Mouse (Mus musculus) erythroblast, adult 5-6 weeks (primary cell): Measurements from ENCODE around the gene 5330417H12Rik. TPM values are rescaled to one million over a fixed set of nuclear protein-coding genes. Genes with fewer than 3 reads are reported as not detected.

Experiments
- ATAC-seq: replicated peaks from 2 replicates; pipeline ENCODE4 v1.8.0; 2016; ENCODE audit warnings: moderate number of reproducible peaks, mild to moderate bottlenecking, moderate TSS enrichment, inconsistent platforms; ENCODE audit not compliant: poor library complexity, low FRiP score, severe bottlenecking
- total RNA-seq, 2 experiments: library from RNA; stranded (forward) in 1 of 2; stranded (reverse) in 1 of 2; fragments of 150-400 nt in 1 of 2; fragments of 200-764, 138-1000 nt in 1 of 2; gene quantifications; 2 replicates each; pipeline versions ENCODE4 v1.2.3 to v1.2.4; 2015 to 2017; ENCODE audit warnings: low replicate concordance in 2 of 2

Gene 5330417H12Rik
- total RNA-seq, 2 experiments from 2014 or later: not detected

DNA sequence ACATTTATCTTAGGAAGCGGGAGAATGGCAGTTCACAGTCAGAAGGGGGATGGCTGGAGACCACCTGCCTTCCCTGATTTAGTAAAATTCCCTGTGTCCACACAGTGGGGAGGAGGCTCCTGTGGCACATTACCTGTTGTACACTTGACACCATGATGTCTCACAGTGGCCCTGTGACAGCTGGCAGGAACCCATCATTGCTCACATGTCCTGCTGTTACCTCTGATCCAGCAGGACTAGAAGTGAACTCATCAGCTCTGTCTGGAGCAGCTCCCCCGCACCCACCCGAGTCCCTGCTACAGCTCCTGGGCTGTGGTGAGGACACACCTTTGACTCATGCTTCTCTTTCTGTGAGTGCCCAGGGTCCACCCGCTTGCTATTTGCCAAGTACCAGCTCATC, 8.2 kb upstream of the 5330417H12Rik start:
- no peak for ATAC-seq

GRCm38 (mm10) chr7:107628383-107628782, 3.4 kb upstream of the 5330417H12Rik start:
- no peak for ATAC-seq

GRCm38 (mm10) chr7:107625781-107626180, 820 bp upstream of the 5330417H12Rik start:
- ATAC-seq: no peak

- no peak for ATAC-seq
These were observed 529 bp downstream of the 5330417H12Rik start for GRCm38 (mm10) chr7:107624432-107624831.

- ATAC-seq: no peak
These were observed 4.8 kb downstream of the 5330417H12Rik start for GRCm38 (mm10) chr7:107620137-107620536.

DNA sequence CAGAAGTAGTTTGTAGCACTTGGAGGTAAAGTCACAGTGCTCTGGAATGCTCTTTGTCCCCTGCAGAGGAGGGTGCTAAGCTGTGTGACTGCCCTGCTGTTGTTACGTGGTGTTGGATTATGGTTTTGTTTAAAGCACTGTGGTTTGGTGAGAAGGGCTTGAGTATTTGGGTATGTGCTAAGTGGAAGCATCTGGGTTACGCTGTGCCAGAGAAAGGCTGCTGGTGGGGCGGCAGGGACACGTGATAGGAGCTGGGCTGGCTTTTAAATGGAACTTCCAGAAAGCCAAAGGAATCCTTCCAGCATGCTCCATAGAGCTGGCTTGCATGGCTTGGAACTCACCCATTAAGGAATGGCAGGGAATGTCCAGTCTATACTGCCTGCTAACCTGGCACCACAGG, 5.7 kb downstream of the 5330417H12Rik start:
- no peak for ATAC-seq

DNA sequence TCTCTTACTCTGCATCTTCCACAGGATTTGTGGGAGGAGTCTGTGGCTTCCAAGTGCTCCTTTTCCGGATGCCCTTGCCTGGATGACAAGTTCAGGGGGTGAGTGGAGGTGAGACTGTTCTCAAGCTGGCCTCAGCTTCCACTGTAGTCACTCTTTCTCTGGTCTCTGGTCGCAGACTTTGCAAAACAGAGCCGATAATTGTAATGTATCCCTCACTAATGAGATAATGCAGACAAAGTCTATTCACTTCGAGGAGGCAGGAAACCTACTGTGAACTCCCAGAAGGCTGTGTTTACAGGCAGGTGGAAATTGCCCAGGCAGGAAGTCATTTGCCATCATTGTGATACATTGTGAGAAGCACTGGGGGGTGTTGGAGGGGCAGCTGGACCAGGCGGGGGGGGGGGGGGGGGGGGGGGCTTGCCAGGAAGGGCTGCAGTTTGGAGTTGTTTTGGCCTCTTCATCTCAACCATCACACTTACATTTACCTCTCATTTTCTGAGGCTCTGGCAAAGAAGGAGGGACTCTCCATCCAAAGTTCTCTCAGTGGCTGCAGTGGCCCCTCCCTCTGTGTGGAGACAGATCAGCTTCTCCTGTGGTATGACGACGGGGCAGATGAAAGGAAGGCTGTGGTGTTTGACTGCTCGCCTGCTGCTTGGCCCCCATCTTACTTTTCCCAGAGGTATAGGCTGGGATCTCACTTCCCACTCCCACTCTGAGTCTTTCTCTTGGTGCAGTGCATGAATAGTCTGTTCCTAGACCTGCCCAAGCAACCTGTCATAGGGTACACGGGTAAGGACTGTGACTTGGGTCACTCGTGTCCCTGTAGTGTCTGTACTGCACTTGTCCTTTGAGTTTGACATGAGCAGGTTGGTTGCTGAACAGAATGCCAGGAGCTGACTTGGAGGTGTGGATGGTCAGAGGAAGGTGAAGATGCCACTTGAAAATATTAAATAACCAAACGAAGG, 6.7 kb downstream of the 5330417H12Rik start:
- no peak for ATAC-seq

DNA sequence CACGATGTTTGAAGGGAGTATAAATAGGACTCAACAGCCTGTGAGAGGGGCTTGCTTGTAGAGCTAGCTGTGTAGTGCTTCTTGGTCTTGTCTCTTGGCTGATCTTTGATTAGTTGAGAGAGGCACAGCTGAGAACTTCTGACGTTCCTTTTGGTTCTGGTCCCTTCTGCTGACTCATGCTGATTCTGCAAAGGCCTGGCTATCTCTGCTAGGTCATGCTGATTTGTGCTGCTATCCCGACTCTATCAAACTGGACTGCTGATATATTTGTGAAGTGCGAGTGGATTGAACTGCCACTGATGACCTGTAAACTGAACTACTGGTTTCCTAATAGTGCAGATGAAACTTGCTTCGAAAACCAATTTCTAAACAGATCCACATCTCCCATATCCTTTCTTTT, 14.1 kb downstream of the 5330417H12Rik start:
- ATAC-seq: no peak

- ATAC-seq: no peak
These were observed 15.2 kb downstream of the 5330417H12Rik start for GRCm38 (mm10) chr7:107609622-107610255.

DNA sequence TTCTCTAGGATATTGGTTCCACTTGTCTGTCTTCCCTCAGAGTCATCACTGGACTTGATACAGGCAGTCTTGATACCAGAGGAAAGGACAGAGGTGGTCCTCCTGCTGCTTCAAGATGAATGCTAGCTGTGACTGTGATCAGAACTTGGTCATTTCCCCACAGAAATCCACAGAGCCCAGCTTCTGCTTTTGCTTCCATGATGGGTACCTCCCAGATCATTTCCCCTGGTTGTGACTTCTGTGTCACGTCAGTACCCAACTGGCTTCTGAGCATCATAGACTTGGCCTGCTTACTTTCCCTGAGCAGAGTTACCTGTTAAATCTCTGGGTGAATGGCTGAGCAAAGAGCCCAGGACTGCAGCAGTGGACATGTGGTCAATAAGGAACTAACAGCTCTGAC, 17.2 kb downstream of the 5330417H12Rik start:
- ATAC-seq: no peak

- ATAC-seq: no peak
These were observed 22.0 kb downstream of the 5330417H12Rik start for GRCm38 (mm10) chr7:107602913-107603312.

GRCm38 (mm10) chr7:107602505-107602904, 22.5 kb downstream of the 5330417H12Rik start:
- ATAC-seq: no peak

GRCm38 (mm10) chr7:107600651-107601050, 24.3 kb downstream of the 5330417H12Rik start:
- no peak for ATAC-seq

DNA sequence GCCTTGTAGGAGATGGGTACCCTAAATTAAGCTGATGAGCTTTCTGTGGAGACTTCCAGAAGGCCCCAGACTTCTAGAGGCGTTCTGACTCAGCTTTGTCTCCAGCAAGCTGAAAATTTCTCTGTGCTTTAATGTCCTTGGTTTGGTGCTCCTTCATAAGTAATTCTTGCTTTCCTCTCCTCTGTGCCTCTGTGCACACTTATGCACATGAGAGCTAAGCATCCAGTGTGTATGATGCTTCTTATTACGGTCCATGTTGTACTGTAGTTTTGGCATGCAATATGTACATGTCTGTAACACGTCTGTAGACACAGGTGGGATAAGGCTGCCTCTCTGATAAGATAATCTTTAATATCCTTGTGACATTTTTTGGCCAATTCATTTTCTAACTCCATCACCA, 27.0 kb downstream of the 5330417H12Rik start:
- ATAC-seq: no peak

DNA sequence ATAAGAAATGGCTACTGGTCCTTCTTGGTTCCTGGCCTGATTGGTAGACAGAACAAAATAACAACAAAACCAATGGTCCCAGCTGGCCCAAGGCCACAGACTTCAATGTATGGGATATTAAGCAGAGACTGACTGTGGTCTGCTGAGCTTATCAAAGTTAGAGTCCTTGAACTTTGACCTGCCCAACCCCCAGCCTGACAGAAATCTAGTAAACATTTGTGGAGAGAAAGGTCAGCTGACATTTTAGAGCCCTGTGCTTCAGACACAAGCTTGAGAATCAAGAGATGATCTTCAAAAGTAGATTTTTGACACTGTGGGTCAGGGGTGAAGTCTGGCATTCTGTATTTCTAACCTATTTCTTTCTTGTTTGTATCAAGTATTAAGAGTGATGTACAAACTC, 28.2 kb downstream of the 5330417H12Rik start:
- ATAC-seq: no peak

DNA sequence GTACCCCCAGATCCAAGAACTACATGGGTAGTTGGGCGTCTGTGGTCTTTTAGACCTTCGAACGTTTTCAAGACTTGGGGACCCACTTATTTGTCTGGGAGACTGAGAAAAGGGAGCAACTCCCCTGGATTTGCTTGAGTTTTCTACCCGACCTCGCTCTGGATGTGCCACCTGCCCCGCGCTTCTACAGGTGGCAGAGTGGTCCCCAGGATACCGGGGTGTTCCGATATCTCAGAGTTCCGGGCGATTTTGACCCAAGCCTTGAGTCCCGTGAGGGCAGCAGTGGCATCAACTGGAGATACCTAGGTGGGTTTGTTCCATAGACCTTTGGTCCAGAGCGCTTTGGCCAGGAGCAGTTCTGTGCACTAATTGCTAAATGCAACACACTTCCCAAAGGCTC, 29.5 kb downstream of the 5330417H12Rik start:
- no peak for ATAC-seq

DNA sequence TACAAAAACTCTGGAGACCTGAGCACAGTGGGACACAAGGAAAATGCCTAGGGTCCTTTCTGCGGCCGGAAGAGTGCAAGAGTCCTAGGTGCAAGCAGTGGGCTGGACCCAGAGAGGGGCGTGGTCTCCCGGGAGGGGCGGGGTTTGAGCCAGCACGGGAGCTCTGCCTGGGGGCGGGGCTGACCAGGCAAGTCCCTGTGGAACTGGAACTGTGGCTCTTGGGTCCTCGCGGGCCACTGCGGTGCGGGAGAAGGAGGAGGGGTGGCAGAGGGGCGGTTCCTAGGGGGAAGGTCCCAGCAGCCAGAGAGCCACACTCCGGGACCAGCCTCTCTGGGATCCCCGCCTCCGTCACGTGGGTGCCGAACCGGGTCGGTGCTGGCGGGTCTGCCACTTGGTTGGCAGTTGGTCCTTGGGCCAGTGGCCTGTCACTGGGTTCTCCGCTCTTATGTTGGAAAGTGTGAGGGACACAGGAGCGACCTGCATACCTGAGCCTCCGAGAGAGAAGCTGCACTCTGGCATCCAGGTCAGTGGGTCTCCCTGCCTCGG, 30.0 kb downstream of the 5330417H12Rik start, which contains the start of gene Ppfibp2:
Ppfibp2 (plus strand) TSS at position 351 of the 546 bp plus-strand sequence.
- peak; percentile 91 for ATAC-seq

DNA sequence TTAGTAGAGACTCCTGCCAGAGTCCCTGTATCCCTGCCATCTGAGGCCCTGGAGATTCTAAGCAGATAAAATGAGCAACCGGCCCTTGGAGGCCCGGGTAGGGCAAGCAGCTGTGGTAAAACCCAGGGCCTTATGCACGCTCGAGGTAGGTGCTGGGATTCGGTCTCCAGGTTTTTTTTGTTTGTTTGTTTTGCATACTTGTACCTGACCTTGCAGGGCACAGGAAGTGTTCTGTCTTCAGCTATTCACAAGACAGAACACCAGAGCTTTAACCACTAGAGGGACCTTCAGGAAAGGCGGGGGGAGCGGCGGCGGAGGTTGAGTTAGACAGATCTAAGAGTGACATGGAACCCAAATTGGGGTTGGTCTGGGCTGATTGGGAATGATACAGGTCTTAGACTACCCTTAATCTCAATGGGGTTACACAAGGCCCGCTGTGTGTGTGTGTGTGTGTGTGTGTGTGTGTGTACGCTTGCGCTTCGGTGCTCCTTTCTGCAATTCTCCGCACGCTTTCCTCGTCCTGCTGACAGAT, 30.6 kb downstream of the 5330417H12Rik start:
- peak; percentile 52; the same call in 1 of the 2 replicates for ATAC-seq

DNA sequence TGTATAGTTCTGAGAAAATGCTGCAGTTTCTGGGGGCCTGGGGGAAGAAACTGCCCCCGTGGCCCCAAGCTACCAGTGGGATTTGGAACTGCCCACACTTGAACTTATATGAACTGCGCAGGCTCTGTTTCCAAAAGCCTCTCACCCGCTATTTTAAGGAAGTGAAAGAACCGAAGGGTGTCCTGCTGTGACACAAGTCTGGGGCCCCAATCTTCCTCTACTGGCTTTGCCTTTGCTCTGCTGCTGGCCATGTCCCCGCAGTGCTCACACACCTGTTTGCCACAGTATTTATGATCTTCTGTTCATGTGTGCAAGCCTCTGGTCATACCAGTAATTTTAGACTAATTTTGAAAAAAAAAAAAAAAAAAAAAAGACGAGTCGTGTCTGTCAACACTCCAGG, 31.1 kb downstream of the 5330417H12Rik start:
- ATAC-seq: no peak

DNA sequence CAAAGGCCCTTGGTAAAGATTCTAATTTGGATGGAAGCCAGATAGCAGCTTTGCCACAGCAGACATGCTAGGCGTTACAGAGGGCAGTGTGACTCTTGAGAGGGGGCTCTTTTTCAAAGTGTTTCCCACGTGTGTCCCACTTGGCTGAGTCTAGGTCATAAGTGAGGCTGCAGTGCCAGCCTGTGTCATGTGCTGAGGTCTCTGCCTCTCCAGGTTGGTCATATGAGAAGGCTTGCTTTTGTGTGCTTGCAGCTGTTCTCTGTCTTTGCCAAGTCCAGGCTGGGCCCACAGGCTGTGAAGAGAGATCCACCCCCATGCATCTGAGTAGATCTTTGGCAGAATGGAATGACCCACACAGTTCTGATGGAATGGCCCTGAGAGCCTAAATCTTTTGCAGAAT, 32.3 kb downstream of the 5330417H12Rik start:
- no peak for ATAC-seq
